Mouse (Mus musculus) kidney, embryonic 15.5 days (tissue): ENCODE results near the gene Adamts4. TPM values are rescaled to one million over a fixed set of nuclear protein-coding genes. Genes with fewer than 3 reads are reported as not detected.

Experiments used
- ATAC-seq: fragments of 200-750 bp; cut with Nextera tagmentation; replicated peaks from 2 replicates; pipeline ENCODE4 v1.8.0; 2017; ENCODE audit warnings: moderate TSS enrichment; ENCODE audit not compliant: low FRiP score
- H3K27ac ChIP-seq: fragments of 300-500 bp; sonication (generic); 2 replicates; pipeline ENCODE4 v1.5.1; 2015; ENCODE audit warnings: mild to moderate bottlenecking, inconsistent platforms
- H3K27me3 ChIP-seq: fragments of 300-500 bp; sonication (generic); 2 replicates; pipeline ENCODE4 v1.6.1; 2015; ENCODE audit warnings: inconsistent platforms
- H3K36me3 ChIP-seq: fragments of 300-500 bp; sonication (generic); 2 replicates; pipeline ENCODE4 v1.6.1; 2015; ENCODE audit warnings: inconsistent platforms
- H3K4me1 ChIP-seq: fragments of 300-500 bp; sonication (generic); 2 replicates; pipeline ENCODE4 v1.6.1; 2015; ENCODE audit warnings: inconsistent platforms
- H3K4me2 ChIP-seq: fragments of 300-500 bp; sonication (generic); 2 replicates; pipeline ENCODE4 v1.6.1; 2015; ENCODE audit warnings: moderate library complexity, mild to moderate bottlenecking, inconsistent platforms
- H3K4me3 ChIP-seq: fragments of 300-500 bp; sonication (generic); replicated peaks from 2 replicates; pipeline ENCODE4 v1.5.1; 2015; ENCODE audit warnings: mild to moderate bottlenecking, inconsistent platforms
- H3K9ac ChIP-seq: fragments of 300-500 bp; sonication (generic); 2 replicates; pipeline ENCODE4 v1.6.1; 2015; ENCODE audit warnings: mild to moderate bottlenecking, inconsistent platforms
- H3K9me3 ChIP-seq: fragments of 300-500 bp; sonication (generic); replicated peaks from 2 replicates; pipeline ENCODE4 v1.6.1; 2016; ENCODE audit warnings: inconsistent platforms
- WGBS: fragments of 180-500 bp; shearing (Covaris S2); methylation state at CpG from one replicate; pipeline ENCODE4 v1.1.7; 2015; ENCODE audit warnings: mixed read lengths; 5-methylcytosine and 5-hydroxymethylcytosine counted together
- polyA plus RNA-seq: library from polyadenylated mRNA; unstranded; fragments of >200 nt; fragmentation: Nextera tagmentation; extraction: Ambion mirVana; gene quantifications from 2 replicates; pipeline ENCODE4 v1.2.1, GENCODE M21; 2015

Adamts4 gene
- polyA plus RNA-seq, 1 experiment from 2014 or later: 11.6 TPM

- peak overlapping the region; percentile 69 for H3K4me3 ChIP-seq
- H3K4me1 ChIP-seq: peaks cover 64% of the 10 kb centered on the region
- H3K4me2 ChIP-seq: peak overlapping the region; percentile 80
- 0 out of 2 replicates have a peak, but pooled peaks have one; percentile 2 for ATAC-seq
- H3K27ac ChIP-seq: peak overlapping the region; percentile 91
- H3K9me3 ChIP-seq: no peaks in the 10 kb centered on the region
- WGBS: 6% methylated on average over 13 of the region's 13 CpGs
- no peaks in the 10 kb centered on the region for H3K27me3 ChIP-seq
- peak overlapping the region; percentile 35 for H3K9ac ChIP-seq
- H3K36me3 ChIP-seq: peaks cover 31% of the 10 kb centered on the region
These were observed 2.8 kb upstream of the Adamts4 start for GRCm38 (mm10) chr1:171247453-171247841.

DNA sequence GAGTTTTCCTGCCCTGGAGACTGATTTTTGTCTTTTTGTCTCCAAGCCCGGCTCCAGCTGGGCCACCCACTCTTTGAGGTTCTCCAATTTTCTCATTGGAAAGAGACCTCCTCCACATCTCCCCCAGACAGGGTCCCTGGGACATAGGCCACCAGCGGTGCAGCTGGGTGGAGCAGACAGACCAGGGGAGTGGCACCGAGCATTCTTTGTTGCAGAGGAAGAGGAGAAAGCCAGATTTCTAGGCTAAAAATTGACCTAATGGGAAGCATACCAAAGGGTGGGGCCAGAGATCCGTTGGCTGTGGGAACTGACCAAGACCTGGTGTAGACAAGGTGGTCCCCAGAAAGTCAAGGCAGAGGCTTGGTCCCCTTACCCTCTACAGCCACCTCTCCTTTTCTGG lies 2.3 kb upstream of the Adamts4 start:
- WGBS: 18% methylated on average over 4 of the region's 4 CpGs
- Histone ChIP-seq H3K4me1 (peaks cover 69% of the 10 kb centered on the region), H3K9me3 (no peaks in the 10 kb centered on the region), H3K4me3 (peak overlapping the region; percentile 69), H3K4me2 (peak overlapping the region; percentile 80), H3K36me3 (peaks cover 26% of the 10 kb centered on the region), H3K27me3 (no peaks in the 10 kb centered on the region), H3K9ac (peak overlapping the region; percentile 35; the same call in 1 of the 2 replicates), H3K27ac (peak overlapping the region; percentile 91)
- ATAC-seq: no peak

DNA sequence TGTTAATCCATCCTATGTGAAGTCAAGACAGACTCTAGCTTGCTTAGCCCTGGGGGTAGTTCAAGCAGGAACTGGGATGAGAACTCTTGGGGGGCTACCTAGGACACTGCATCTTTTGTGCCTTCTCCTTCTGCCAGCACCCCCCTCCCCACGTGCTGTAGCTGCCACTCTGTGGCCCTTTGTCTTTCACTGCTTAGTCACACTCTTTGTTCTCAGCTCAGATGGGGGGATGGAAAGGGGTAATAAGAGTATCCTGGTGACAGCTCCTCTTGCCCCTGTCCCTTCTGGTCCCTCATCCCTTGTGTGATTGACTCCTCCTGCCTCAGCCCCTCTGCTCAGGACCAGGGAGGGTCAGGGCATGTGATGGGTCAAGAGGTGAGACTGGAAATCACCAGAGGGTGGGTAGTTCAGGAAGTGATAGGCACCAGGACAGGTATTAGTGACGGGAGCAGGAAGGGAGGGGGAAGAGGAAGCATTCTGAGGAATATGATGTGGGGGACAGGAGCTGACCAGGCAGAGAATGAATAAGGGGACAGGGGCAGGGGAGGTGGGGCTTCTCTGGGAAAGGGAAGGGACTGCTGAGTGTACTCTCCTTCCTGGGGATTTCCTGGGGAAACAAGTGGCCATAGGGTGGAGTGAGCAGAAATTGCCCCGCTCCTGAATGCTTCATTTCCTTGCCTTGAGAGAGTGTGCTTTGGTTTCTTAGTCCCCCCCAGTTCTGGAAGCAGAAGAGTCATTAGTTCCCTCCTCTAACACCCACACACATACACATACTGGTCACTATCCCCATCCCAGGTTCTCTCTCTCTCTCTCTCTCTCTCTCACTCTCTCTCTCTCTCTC lies 1.6 kb upstream of the Adamts4 start:
- Histone ChIP-seq H3K4me1 (peaks cover 74% of the 10 kb centered on the region), H3K27ac (peak overlapping the region; percentile 91), H3K36me3 (peaks cover 23% of the 10 kb centered on the region), H3K9ac (no peak overlapping the region), H3K4me2 (peak overlapping the region; percentile 80), H3K27me3 (no peaks in the 10 kb centered on the region), H3K4me3 (no peak overlapping the region), H3K9me3 (no peaks in the 10 kb centered on the region)
- no peak for ATAC-seq
- WGBS: 36% methylated on average over 3 of the region's 3 CpGs

- Histone ChIP-seq H3K36me3 (peaks cover 24% of the 10 kb centered on the region), H3K4me3 (peak within 1 kb of the TSS; percentile 46), H3K27ac (peak within 1 kb of the TSS; percentile 91), H3K27me3 (no peaks in the 10 kb centered on the region), H3K9ac (peak within 1 kb of the TSS; percentile 48), H3K4me2 (peak within 1 kb of the TSS; percentile 73), H3K4me1 (peaks cover 68% of the 10 kb centered on the region), H3K9me3 (no peaks in the 10 kb centered on the region)
- 0 out of 2 replicates have a peak, but pooled peaks have one; percentile 2 for ATAC-seq
- 9% methylated on average over 26 of the region's 26 CpGs for WGBS
These were observed 716 bp downstream of the Adamts4 start, which contains the start of gene Ndufs2 for GRCm38 (mm10) chr1:171250680-171251593. TSS of gene Ndufs2 (minus strand) at chr1:171251388.

DNA sequence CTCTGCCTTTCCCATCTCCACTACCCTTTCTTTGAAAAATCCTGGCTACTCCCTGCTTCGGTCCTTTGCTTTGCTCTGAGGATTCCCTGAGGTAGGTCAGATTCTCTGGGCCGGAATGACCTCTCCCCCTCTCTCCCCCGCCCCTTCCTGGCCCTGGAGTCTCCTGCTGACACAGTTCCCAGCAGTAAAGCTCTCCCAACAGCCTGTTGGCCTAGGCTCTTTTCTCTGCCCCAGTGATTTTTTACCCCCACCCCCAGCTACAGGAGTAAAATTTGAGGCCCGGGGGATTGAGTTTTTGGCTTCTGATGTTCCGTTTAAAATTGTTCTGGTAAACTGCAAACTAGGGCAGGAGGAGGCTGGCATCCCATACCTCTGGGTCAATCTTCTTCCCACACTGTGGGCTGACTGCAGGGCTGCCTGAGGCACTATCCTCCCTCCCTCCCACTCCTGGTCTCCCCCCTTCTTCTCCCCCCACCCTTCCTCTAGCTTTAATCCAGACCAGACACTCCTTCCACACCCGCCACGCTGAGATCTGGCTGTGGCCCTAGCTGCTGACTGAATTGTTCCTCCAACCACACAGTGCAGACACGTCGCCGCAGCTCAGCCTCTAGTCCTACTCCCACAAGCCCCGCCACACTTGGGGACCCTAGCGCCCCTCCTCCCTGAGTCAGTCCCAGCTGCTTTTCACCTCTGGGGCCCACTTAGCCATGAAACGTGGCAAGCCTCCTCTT lies 1.5 kb downstream of the Adamts4 start:
- H3K27me3 ChIP-seq: no peaks in the 10 kb centered on the region
- peak overlapping the region; percentile 46 for H3K4me3 ChIP-seq
- H3K9me3 ChIP-seq: no peaks in the 10 kb centered on the region
- H3K9ac ChIP-seq: peak overlapping the region; percentile 48
- H3K27ac ChIP-seq: peak overlapping the region; percentile 91
- ATAC-seq: peak; percentile 28
- 5% methylated on average over 13 of the region's 13 CpGs for WGBS
- H3K4me2 ChIP-seq: peak overlapping the region; percentile 73
- H3K36me3 ChIP-seq: peaks cover 32% of the 10 kb centered on the region
- H3K4me1 ChIP-seq: peaks cover 62% of the 10 kb centered on the region

DNA sequence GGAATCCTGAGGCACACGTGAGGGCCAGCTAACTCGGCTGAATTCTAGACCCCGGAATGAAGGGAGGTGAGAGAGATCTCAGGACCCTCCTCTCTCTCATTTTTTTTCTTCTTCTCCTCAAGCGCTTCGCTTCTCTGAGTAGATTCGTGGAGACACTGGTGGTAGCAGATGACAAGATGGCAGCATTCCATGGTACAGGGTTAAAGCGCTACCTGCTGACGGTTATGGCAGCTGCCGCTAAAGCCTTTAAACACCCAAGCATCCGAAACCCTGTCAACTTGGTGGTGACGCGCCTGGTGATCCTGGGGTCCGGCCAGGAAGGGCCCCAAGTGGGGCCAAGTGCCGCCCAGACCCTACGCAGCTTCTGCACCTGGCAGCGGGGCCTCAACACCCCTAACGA lies 2.2 kb downstream of the Adamts4 start:
- Histone ChIP-seq H3K4me1 (peaks cover 60% of the 10 kb centered on the region), H3K4me2 (peak overlapping the region; percentile 73), H3K9ac (peak overlapping the region; percentile 48), H3K9me3 (no peaks in the 10 kb centered on the region), H3K36me3 (peaks cover 32% of the 10 kb centered on the region), H3K27me3 (no peaks in the 10 kb centered on the region), H3K27ac (peak overlapping the region; percentile 91), H3K4me3 (peak overlapping the region; percentile 46)
- no peak for ATAC-seq
- 45% methylated on average over 17 of the region's 17 CpGs for WGBS

DNA sequence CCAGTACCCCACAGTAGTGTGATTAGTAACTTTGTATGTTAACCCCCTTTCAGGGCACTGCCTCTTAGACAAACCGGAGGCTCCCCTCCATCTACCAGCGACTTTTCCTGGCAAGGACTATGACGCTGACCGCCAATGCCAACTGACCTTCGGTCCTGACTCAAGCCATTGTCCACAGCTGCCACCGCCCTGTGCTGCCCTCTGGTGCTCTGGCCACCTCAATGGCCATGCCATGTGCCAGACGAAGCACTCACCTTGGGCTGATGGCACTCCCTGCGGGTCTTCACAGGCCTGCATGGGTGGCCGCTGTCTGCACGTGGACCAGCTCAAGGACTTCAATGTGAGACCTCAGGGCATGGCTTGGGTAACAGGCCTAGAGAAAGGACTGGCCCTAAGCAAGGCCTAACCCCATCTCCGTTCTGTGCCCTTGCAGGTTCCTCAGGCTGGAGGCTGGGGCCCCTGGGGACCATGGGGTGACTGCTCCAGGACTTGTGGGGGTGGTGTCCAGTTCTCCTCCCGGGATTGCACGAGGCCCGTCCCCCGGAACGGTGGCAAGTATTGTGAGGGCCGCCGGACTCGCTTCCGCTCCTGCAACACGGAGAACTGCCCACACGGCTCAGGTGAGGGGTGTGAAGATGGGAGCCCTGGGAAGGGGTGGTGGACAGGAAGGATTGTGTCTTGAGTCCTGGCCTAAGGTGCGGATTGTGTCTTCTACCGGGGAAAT lies 6.0 kb downstream of the Adamts4 start:
- Histone ChIP-seq H3K4me1 (peaks cover 31% of the 10 kb centered on the region), H3K27me3 (no peaks in the 10 kb centered on the region), H3K9ac (no peak overlapping the region), H3K4me3 (no peak overlapping the region), H3K9me3 (no peaks in the 10 kb centered on the region), H3K36me3 (peaks cover 54% of the 10 kb centered on the region), H3K4me2 (no peak overlapping the region), H3K27ac (no peak overlapping the region)
- ATAC-seq: no peak
- WGBS: 89% methylated on average over 24 of the region's 24 CpGs

DNA sequence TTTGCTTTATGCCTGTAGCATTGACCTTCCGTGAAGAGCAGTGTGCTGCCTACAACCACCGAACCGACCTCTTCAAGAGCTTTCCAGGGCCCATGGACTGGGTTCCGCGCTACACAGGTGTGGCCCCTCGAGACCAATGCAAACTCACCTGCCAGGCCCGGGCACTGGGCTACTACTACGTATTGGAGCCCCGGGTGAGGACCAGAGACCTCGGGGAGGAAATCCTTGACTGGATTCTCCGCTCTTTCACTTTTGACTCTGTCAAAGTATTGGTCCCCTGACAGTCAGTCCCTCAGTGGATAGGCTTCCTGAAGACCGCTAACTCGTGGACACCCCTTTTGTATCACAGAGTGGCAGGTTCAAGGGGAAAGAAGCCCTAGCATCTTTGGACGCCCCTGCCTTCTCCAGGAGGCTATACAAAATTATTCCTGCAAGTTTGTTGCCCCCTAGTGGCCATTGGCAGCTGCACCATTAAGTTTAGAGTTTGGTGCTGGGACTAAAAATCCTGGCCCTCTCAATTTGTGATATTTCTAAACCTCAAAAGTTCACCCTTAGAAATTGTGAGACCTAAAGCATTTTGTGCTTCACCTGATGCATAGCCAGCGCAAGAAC lies 6.8 kb downstream of the Adamts4 start:
- 70% methylated on average over 15 of the region's 15 CpGs for WGBS
- no peak overlapping the region for H3K9ac ChIP-seq
- H3K4me1 ChIP-seq: peaks cover 26% of the 10 kb centered on the region
- H3K27ac ChIP-seq: no peak overlapping the region
- no peak overlapping the region for H3K4me3 ChIP-seq
- H3K4me2 ChIP-seq: no peak overlapping the region
- no peaks in the 10 kb centered on the region for H3K27me3 ChIP-seq
- H3K36me3 ChIP-seq: peaks cover 54% of the 10 kb centered on the region
- ATAC-seq: no peak
- H3K9me3 ChIP-seq: no peaks in the 10 kb centered on the region

DNA sequence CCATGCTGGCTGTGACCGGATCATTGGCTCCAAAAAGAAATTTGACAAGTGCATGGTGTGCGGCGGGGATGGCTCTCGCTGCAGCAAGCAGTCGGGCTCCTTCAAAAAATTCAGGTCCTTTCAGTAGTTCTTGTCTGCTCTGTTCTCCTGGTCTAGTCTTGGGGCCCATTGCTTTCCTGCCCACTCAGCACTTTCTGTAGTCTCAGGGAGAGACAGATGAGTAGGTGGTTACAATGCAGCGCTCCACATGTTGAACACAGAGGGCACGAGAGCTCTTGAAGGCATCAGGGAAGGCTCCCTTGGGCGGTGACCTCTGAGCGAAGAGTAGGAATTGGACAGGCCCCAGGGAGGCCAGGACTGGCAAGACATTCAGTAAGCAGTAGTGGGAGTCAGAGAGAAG lies 7.6 kb downstream of the Adamts4 start:
- 91% methylated on average over 9 of the region's 9 CpGs for WGBS

GRCm38 (mm10) chr1:171258921-171259320 lies 8.7 kb downstream of the Adamts4 start:
- Histone ChIP-seq H3K4me1 (peaks cover 27% of the 10 kb centered on the region), H3K27me3 (no peaks in the 10 kb centered on the region), H3K9me3 (no peaks in the 10 kb centered on the region), H3K27ac (no peak overlapping the region), H3K9ac (no peak overlapping the region), H3K4me2 (no peak overlapping the region), H3K36me3 (peaks cover 47% of the 10 kb centered on the region), H3K4me3 (no peak overlapping the region)
- ATAC-seq: no peak
- WGBS: 84% methylated on average over 17 of the region's 17 CpGs

More for the DNA sequence above, 7.6 kb downstream of the Adamts4 start:
- Histone ChIP-seq H3K9ac (no peak overlapping the region), H3K27ac (no peak overlapping the region), H3K4me1 (peaks cover 26% of the 10 kb centered on the region), H3K4me2 (no peak overlapping the region), H3K27me3 (no peaks in the 10 kb centered on the region), H3K4me3 (no peak overlapping the region), H3K36me3 (peaks cover 54% of the 10 kb centered on the region), H3K9me3 (no peaks in the 10 kb centered on the region)
- no peak for ATAC-seq

DNA sequence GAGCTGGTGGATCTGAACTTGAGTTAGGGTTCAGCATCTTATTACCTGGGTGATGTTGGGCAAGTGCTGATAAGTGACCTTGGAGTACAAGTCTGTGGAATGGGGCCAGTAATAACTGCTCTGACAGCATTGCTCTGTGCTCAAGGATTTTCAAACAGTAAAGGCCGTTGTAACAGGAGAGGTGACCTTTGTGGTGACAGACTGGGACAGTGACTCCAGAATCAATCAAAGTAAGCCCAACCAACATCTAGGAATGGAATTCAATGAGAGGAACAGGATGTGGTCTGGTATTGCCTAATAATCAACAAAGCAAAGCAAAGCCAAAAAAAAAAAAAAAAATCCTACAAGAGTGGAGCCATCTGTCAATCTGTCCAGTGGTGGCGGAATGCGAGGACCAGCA lies 10.1 kb downstream of the Adamts4 start:
- Histone ChIP-seq H3K36me3 (peaks cover 36% of the 10 kb centered on the region), H3K4me3 (no peak overlapping the region), H3K9me3 (no peaks in the 10 kb centered on the region), H3K27me3 (no peaks in the 10 kb centered on the region), H3K27ac (no peak overlapping the region), H3K9ac (no peak overlapping the region), H3K4me1 (peaks cover 27% of the 10 kb centered on the region), H3K4me2 (no peak overlapping the region)
- WGBS: 44% methylated on average over 3 of the region's 3 CpGs
- ATAC-seq: no peak
